Mouse (Mus musculus) naive thymus-derived CD4-positive, alpha-beta T cell, adult 2 months (primary cell): ENCODE measurements around the gene Asb16.

Source experiments
- DNase-seq: peaks from one replicate; pipeline ENCODE4 v3.0.0-alpha.2; 2011; ENCODE audit warnings: low read depth

The Asb16 gene

GRCm38 (mm10) chr11:102268520-102269244 lies at the start of gene Asb16:
Gene Asb16 (plus strand): TSS chr11:102268743.
- DNase-seq, result no peak

GRCm38 (mm10) chr11:102218783-102219182 lies 49.8 kb upstream of the Asb16 start:
- DNase-seq, result peak; percentile 89

- no peak for DNase-seq
These were observed 49.1 kb upstream of the Asb16 start for GRCm38 (mm10) chr11:102219247-102219993.

GRCm38 (mm10) chr11:102219994-102220346 lies 48.6 kb upstream of the Asb16 start:
- no peak for DNase-seq

- DNase-seq, result no peak
These were observed 48.1 kb upstream of the Asb16 start for GRCm38 (mm10) chr11:102220451-102220850.

GRCm38 (mm10) chr11:102221243-102221953 lies 47.1 kb upstream of the Asb16 start:
- no peak for DNase-seq

- no peak for DNase-seq
These were observed 46.6 kb upstream of the Asb16 start for GRCm38 (mm10) chr11:102221954-102222351.

GRCm38 (mm10) chr11:102223166-102223565 lies 45.4 kb upstream of the Asb16 start:
- peak; percentile 89 for DNase-seq

- no peak for DNase-seq
These were observed 43.9 kb upstream of the Asb16 start for GRCm38 (mm10) chr11:102224686-102225085.

- no peak for DNase-seq
These were observed 43.3 kb upstream of the Asb16 start for GRCm38 (mm10) chr11:102225221-102225620.

- no peak for DNase-seq
These were observed 42.2 kb upstream of the Asb16 start for GRCm38 (mm10) chr11:102226067-102226978.

- DNase-seq, result no peak
These were observed 41.0 kb upstream of the Asb16 start for GRCm38 (mm10) chr11:102227270-102228190.

GRCm38 (mm10) chr11:102228191-102228545 lies 40.4 kb upstream of the Asb16 start:
- no peak for DNase-seq

GRCm38 (mm10) chr11:102228646-102229268 lies 39.8 kb upstream of the Asb16 start:
- DNase-seq, result no peak

- peak; percentile 59 for DNase-seq
These were observed 39.1 kb upstream of the Asb16 start for GRCm38 (mm10) chr11:102229331-102229953.

- DNase-seq, result peak; percentile 99
These were observed 38.4 kb upstream of the Asb16 start, which contains the start of gene Hdac5 for GRCm38 (mm10) chr11:102230006-102230741. Gene Hdac5 (minus strand): TSS chr11:102230166.

- DNase-seq, result no peak
These were observed 32.5 kb upstream of the Asb16 start for GRCm38 (mm10) chr11:102236022-102236421.

- DNase-seq, result no peak
These were observed 27.9 kb upstream of the Asb16 start for GRCm38 (mm10) chr11:102240636-102241035.

GRCm38 (mm10) chr11:102241246-102241645 lies 27.3 kb upstream of the Asb16 start:
- no peak for DNase-seq
